Mouse (Mus musculus): ENCODE measurements around the gene 4933411K16Rik.

GRCm38 (mm10) chr19:42079006-42079405 is 27.0 kb downstream of the 4933411K16Rik start:
- TF ChIP-seq CTCF (IDR thresholded peaks at IDR 0.05; ENCODE audit: borderline replicate concordance, insufficient read depth, low read length) (no peak), POLR2A (IDR thresholded peaks at IDR 0.05; ENCODE audit: low read depth, low read length) (no peak)

Measured in embryonic fibroblast, embryonic 13.5 days (primary cell).